Mouse (Mus musculus) mouse embryonic stem cell (cell line): ENCODE results near the gene Wdr76.

Experiments
- in situ Hi-C, 2 experiments: fragments of 300-500 bp; cut with MboI; formaldehyde crosslinking; loops; 1 replicate in 1 of 2; 3 replicates in 1 of 2; pipeline ENCODE4 v1.14.3; 2019 to 2020; ENCODE audit warnings: low sequenced_read_pairs in 2 of 2, low pct_unique_long_range_greater_than_20kb in 1 of 2, mixed read lengths in 1 of 2; ENCODE audit not compliant: unreplicated experiment in 1 of 2

The Wdr76 gene

DNA sequence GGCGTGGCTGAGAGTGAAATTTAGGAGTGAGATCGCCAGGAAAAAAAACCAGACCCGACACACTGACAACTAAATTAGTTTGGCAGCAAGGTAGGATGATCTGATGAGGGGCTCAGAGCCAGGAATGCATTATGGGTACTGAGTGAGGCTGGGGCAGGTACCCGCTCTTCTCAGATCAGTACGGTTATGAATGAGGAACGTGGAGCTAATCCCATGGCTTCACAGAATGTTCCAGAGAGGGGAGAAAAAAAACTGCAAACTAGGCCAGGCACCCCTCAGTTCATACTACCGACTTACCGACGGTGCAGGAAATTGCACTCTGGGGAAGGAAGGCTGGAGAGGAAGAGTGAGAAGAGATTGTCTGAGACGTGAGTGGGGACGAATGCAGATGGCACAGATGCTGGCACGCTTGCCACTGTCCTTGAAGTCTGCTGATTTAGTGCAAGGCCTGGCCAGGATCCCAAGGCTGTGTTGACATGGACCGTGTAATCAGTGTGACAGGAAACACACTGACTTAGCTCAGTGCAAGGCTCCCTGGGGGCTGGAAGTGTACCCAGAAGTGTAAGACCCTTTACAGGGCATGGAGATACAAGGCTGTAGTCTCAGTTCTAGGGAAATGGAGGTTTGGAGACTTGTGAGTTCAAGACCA is 77.1 kb downstream of the Wdr76 start:
- in situ Hi-C loops, result no loop called here

DNA sequence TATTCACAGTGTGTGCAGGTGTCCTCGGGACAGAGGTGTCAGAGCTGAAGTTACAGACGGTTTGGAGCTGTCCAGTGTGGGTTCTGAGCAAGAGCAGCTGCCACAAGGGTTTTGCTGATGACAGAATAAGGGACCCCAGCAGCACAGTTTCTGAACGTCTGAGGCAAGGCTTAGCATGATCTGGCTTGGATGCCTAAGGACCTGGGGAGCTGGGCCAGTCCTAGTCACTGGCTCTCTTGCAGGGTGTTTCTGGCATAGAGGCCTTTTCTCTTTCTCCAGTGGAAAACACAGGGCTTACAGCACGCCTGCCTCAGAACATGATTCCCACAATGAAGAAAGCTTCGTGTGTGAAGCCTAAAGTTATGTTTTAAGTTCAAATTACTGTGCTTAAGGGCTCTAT is 78.2 kb downstream of the Wdr76 start:
- in situ Hi-C loops, result no loop called here

DNA sequence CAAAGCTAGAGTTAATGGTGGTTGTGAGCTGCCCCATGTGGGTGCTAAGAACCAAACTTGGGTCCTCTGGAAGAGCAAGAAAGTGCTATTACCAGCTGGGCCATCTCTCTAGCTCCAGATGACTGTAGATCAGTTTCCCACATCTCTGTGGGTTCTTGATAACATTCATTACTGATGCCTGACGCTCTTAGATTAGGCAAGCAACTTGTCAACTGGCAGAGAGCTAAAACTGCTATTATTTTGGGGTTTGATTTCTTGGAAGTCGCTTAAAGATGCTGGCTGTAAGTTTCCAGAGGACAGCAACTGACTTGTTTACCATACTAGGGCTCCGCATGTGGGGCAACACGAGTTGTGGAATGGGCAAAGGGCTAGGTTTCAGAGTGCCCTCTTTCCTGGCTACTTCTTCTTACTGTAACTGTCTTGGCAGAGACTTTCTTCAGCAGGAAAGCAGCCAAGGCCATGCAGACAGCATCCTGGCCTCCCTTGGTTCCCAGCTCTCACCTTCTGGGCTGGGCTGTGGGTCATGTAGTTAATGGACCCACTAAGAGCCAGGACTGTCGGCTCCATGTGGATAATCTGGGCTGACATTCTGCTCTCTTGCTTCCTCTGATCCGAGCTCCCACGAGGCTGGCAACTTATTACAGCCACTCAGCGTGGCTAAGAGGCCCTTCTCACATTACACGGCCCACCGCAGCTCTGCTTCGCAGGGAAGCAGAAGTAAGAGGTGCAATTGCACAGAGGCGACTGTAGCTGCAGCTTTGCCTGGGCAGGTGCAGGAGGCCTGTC is 81.2 kb downstream of the Wdr76 start:
- in situ Hi-C loops, result no loop called here

GRCm38 (mm10) chr2:121588309-121588694 is 81.8 kb downstream of the Wdr76 start:
- in situ Hi-C loops, result no loop called here

- in situ Hi-C loops, result no loop called here
These were observed 87.6 kb downstream of the Wdr76 start for GRCm38 (mm10) chr2:121594131-121594530.
